Mouse (Mus musculus): ENCODE measurements around the gene Dnaic1.

DNA sequence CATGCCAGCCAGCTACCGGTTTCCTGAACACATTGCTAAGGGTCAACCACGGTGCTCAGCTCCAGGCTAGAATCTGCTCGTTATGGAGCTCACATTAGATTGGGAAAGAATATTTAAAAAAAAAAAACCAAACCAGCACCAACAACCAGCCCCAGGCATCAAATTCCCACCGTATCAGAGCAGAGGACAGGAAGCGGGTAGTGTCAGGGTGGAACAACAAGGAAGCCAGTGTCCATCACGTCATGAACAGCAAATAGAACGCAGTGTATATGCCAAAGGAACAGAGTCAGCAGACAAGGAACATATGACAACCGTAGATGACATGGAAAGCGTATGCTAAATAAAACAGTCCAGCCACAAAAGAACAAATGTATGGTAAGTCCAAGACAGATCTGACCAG, 63.4 kb downstream of the Dnaic1 start:
- no peak for TF ChIP-seq CTCF (IDR thresholded peaks at IDR 0.05; ENCODE audit: borderline replicate concordance, control insufficient read depth, extremely low read depth, insufficient read depth, low read length, poor library complexity)
- no peak for TF ChIP-seq POLR2A (IDR thresholded peaks at IDR 0.05; ENCODE audit: control insufficient read depth, extremely low read depth, insufficient read depth, low read length, poor library complexity)

All from thymus, adult 2 months (tissue).